Mouse (Mus musculus) midbrain, embryonic 15.5 days (tissue): ENCODE results near the gene Myo1a. TPM values are rescaled to one million over a fixed set of nuclear protein-coding genes. Genes with fewer than 3 reads are reported as not detected.

Experiments used
- ATAC-seq: fragments of 200-750 bp; cut with Nextera tagmentation; replicated peaks from 2 replicates; pipeline ENCODE4 v1.8.0; 2017; ENCODE audit warnings: moderate TSS enrichment
- H3K27ac ChIP-seq: fragments of 300-500 bp; sonication (generic); 2 replicates; pipeline ENCODE4 v1.5.1; 2015; ENCODE audit warnings: mild to moderate bottlenecking, inconsistent platforms
- H3K27me3 ChIP-seq: fragments of 300-500 bp; sonication (generic); replicated peaks from 2 replicates; pipeline ENCODE4 v1.6.1; 2015; ENCODE audit warnings: inconsistent platforms
- H3K36me3 ChIP-seq: fragments of 300-500 bp; sonication (generic); replicated peaks from 2 replicates; pipeline ENCODE4 v1.6.1; 2015; ENCODE audit warnings: inconsistent platforms
- H3K4me1 ChIP-seq: fragments of 300-500 bp; sonication (generic); 2 replicates; pipeline ENCODE4 v1.6.1; 2015; ENCODE audit warnings: inconsistent platforms
- H3K4me2 ChIP-seq: fragments of 300-500 bp; sonication (generic); 2 replicates; pipeline ENCODE4 v1.6.1; 2015; ENCODE audit warnings: inconsistent platforms, mild to moderate bottlenecking, moderate library complexity
- H3K4me3 ChIP-seq: fragments of 300-500 bp; sonication (generic); 2 replicates; pipeline ENCODE4 v1.5.1; 2015; ENCODE audit warnings: mild to moderate bottlenecking, inconsistent platforms
- H3K9ac ChIP-seq: fragments of 300-500 bp; sonication (generic); 2 replicates; pipeline ENCODE4 v1.6.1; 2015; ENCODE audit warnings: mild to moderate bottlenecking, inconsistent platforms
- H3K9me3 ChIP-seq: fragments of 300-500 bp; sonication (generic); 2 replicates; pipeline ENCODE4 v1.6.1; 2016; ENCODE audit warnings: inconsistent platforms
- WGBS: fragments of 180-500 bp; shearing (Covaris S2); methylation state at CpG from one replicate; pipeline ENCODE4 v1.1.7; 2015; ENCODE audit warnings: mixed read lengths; 5-methylcytosine and 5-hydroxymethylcytosine counted together
- polyA plus RNA-seq: library from polyadenylated mRNA; unstranded; fragments of >200 nt; fragmentation: Nextera tagmentation; extraction: Ambion mirVana; gene quantifications from 2 replicates; pipeline ENCODE4 v1.2.1, GENCODE M21; 2015

The Myo1a gene
- polyA plus RNA-seq, 1 experiment from 2014 or later = 0.25 TPM

DNA sequence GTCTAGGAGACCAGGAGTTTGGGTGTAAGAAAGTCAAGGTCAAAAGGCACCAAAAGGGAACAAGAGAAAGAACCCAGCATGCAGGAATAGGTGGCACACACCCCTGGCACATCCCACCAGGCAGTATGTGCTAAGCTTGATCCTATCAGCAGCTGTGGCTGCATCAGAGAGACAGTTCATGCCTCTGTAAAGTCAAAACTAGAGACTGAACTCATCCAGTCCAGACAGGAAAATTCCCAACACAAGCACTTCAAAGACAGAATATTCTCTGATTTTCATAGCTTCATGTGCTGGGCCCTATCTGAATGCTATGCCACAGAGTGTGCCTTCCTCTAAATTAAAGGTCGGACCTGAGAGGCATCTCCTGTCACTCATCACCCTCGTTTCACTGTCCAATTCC lies 32.6 kb downstream of the Myo1a start:
- Histone ChIP-seq H3K9me3 (no peaks in the 10 kb centered on the region), H3K4me2 (no peak overlapping the region)
- WGBS = 18% methylated on average over 2 of the region's 2 CpGs

DNA sequence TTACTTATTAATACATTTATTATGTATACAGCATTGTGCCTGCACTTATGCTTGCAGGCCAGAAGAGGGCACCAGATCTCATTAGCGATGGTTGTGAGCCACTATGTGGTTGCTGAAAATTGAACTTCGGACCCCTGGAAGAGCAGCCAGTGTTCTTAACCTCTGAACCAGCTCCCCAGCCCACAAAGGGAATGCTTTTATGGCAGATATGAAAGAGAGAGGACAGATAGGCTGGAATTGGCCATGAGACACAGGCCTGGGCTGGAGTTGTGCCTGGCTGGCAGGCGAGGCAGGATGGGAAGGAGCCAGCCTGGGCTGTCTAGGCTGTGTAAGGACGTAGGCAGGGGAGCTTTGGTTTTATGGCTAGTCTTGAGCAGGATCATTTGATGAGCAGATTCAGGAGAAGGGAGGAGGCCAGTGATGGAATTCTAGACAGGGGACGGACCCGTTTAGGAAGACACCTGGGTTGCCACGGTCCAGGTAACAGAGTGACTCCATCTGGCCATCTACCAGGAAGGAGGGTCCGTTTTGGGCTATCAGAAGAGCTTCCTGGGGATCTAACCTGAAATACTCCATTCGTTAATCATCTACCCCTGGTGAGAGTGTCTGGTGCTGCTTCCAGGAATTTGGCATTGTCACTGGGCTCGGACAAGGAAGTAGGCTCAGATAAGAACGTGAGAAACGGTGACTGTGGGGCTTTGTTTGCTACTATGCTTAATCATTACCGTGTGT lies 33.3 kb downstream of the Myo1a start:
- no peak for ATAC-seq
- H3K36me3 ChIP-seq = peaks cover 16% of the 10 kb centered on the region
- no peaks in the 10 kb centered on the region for H3K9me3 ChIP-seq
- H3K9ac ChIP-seq = no peak overlapping the region
- H3K27me3 ChIP-seq = no peaks in the 10 kb centered on the region
- 56% methylated on average over 13 of the region's 13 CpGs for WGBS
- no peak overlapping the region for H3K4me2 ChIP-seq
- peaks cover 15% of the 10 kb centered on the region for H3K4me1 ChIP-seq
- H3K4me3 ChIP-seq = peak overlapping the region; percentile 86; the same call in 1 of the 2 replicates
- no peak overlapping the region for H3K27ac ChIP-seq

More for the DNA sequence above, 32.6 kb downstream of the Myo1a start:
- Histone ChIP-seq H3K4me3 (no peak overlapping the region), H3K9ac (no peak overlapping the region), H3K36me3 (peaks cover 9% of the 10 kb centered on the region; the same call in 1 of the 2 replicates), H3K27me3 (peaks cover under 1% of the 10 kb centered on the region; the same call in 1 of the 2 replicates), H3K27ac (no peak overlapping the region), H3K4me1 (peaks cover 15% of the 10 kb centered on the region)
- no peak for ATAC-seq

DNA sequence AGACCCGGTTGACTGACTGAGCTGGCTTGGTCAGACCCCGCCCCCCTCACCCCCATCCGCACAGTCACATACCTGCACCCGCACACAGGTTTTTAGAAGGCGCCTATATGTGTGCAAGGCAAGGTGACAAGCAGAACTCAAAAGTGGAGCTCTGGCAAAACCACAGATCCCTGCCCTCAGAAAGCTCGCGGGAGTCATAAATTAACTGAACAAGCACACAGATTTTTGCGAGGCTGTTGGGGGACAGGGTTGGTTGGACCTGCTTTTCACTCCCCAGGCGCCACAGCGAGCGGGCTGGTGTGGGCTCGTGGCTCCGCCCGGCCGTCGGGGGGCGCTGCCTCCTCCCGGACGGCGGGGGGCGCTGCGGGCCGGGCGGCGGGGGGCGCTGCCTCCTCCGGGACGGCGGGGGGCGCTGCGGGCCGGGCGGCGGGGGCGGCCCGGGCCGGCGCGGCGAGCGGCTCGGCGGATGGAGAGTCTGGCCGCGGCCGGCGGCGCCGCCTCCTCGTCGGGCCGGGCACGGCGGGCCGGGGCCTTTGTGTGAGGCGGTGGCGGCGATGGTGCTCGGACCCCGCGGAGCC lies 34.2 kb downstream of the Myo1a start, which contains the start of gene Zbtb39:
Zbtb39 (plus strand) TSS at position 456 of the 578 bp plus-strand sequence.
- H3K4me3 ChIP-seq = peak within 1 kb of the TSS; percentile 86
- H3K36me3 ChIP-seq = peaks cover 25% of the 10 kb centered on the region
- peak within 1 kb of the TSS; percentile 80 for H3K27ac ChIP-seq
- H3K9ac ChIP-seq = peak within 1 kb of the TSS; percentile 92
- no peaks in the 10 kb centered on the region for H3K9me3 ChIP-seq
- WGBS = 2% methylated on average over 47 of the region's 61 CpGs
- peak; percentile 87 for ATAC-seq
- peak within 1 kb of the TSS; percentile 52 for H3K4me2 ChIP-seq
- peaks cover 15% of the 10 kb centered on the region for H3K4me1 ChIP-seq
- H3K27me3 ChIP-seq = no peaks in the 10 kb centered on the region

DNA sequence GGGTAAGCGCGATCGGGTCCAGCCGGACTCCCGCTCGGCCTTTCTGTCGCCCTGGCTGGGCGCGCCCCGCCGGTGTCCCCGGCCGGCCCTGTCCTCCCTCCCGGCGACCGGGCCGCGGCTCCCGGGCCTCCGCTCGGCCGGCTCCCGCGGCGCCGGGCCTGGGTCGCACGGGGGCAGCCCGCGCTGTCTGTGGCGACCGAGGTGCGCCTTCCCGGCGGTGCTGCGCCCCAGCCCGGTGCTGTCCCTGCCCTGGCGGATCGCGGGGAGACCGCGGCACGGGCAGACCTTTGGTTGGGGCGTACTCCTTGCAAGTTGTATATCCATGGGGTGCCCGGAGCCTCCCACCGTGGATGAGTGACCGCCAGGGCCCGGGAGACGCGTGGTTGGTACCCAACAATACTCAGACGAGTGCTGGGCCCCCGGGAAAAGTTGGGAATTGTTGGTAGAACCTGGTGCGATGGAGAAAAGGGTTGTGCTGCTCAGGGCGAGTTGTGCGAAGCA lies 34.7 kb downstream of the Myo1a start:
- H3K36me3 ChIP-seq = peaks cover 30% of the 10 kb centered on the region

DNA sequence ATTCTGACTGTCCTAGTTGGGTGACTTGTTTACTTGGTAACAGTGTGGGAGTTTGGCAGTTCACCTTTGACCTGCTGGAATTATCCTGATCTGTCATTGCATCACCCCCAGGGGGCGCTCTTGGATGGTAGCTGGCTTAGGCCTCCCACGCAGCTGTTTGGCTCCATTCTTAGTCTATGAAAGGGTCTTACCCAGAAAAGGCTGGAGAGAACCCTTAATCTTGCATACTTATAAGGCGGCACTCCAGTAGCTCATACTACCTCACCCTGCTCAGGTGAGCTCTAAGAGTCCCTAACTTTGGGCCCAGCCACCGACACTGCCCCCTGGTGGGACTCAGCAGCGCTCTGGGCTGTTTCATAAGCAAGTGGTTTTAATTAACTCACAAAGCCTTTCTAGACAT lies 39.7 kb downstream of the Myo1a start:
- Histone ChIP-seq H3K27me3 (no peaks in the 10 kb centered on the region), H3K27ac (no peak overlapping the region), H3K36me3 (peaks cover 41% of the 10 kb centered on the region), H3K4me1 (peaks cover 14% of the 10 kb centered on the region), H3K4me3 (no peak overlapping the region), H3K4me2 (no peak overlapping the region), H3K9ac (no peak overlapping the region), H3K9me3 (no peaks in the 10 kb centered on the region)
- WGBS = 61% methylated on average over 5 of the region's 5 CpGs
- ATAC-seq = no peak

More for the DNA sequence above, 34.7 kb downstream of the Myo1a start:
- under 1% methylated on average over 48 of the region's 55 CpGs for WGBS
- H3K4me1 ChIP-seq = peaks cover 15% of the 10 kb centered on the region
- H3K9ac ChIP-seq = peak overlapping the region; percentile 92
- H3K4me3 ChIP-seq = peak overlapping the region; percentile 86
- H3K4me2 ChIP-seq = peak overlapping the region; percentile 52
- peak overlapping the region; percentile 80 for H3K27ac ChIP-seq
- H3K9me3 ChIP-seq = no peaks in the 10 kb centered on the region
- H3K27me3 ChIP-seq = no peaks in the 10 kb centered on the region
- ATAC-seq = peak; percentile 74

DNA sequence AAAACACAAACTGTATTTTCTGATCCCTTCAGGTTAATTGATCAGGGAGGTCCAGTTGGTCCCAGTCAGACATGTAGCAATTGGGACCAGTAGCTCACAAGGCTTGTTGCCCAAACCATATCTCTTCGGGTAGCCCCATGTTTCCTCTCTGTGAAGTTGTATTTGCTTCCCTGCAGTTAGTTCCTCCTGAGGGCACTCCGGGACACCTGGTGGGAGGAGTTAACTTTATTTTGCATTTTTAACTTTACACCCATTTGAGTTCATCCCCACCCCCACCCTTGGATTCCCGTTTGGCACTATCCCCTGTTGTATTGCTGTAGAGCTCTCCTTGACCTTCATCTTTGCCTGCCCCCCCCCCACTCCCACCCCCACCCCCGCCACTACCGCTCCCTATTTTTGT lies 40.9 kb downstream of the Myo1a start:
- Histone ChIP-seq H3K27ac (no peak overlapping the region), H3K4me1 (0 out of 2 replicates have a peak, but pooled peaks cover 5% of the 10 kb centered on the region), H3K9me3 (no peaks in the 10 kb centered on the region), H3K27me3 (no peaks in the 10 kb centered on the region), H3K9ac (no peak overlapping the region), H3K4me3 (no peak overlapping the region), H3K36me3 (peaks cover 41% of the 10 kb centered on the region), H3K4me2 (no peak overlapping the region)
- 74% methylated on average over 5 of the region's 5 CpGs for WGBS
- ATAC-seq = no peak

DNA sequence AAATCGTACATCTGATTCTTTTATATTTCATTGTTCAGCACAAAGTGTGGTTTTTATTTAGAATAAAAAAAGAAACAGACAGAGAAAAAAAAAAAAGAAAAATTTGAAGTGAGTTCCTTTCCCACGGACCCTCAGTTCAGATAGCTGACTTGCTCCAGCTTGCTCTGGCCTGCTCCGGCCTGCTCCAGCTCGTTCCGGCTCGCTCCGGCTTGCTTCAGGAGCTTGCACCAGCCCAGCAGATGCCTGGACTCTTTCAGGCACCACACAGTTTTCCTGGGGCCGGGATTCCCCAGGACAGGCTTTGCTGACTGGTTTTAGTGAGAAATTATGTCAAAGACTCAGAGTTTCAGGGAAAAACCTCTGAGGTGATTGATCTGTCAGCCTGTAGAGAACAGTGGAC lies 42.3 kb downstream of the Myo1a start:
- Histone ChIP-seq H3K4me1 (0 out of 2 replicates have a peak, but pooled peaks cover 5% of the 10 kb centered on the region), H3K9ac (no peak overlapping the region), H3K9me3 (no peaks in the 10 kb centered on the region), H3K36me3 (peaks cover 35% of the 10 kb centered on the region), H3K27me3 (no peaks in the 10 kb centered on the region), H3K27ac (no peak overlapping the region), H3K4me2 (no peak overlapping the region), H3K4me3 (no peak overlapping the region)
- no peak for ATAC-seq
- WGBS = 93% methylated on average over 8 of the region's 8 CpGs

DNA sequence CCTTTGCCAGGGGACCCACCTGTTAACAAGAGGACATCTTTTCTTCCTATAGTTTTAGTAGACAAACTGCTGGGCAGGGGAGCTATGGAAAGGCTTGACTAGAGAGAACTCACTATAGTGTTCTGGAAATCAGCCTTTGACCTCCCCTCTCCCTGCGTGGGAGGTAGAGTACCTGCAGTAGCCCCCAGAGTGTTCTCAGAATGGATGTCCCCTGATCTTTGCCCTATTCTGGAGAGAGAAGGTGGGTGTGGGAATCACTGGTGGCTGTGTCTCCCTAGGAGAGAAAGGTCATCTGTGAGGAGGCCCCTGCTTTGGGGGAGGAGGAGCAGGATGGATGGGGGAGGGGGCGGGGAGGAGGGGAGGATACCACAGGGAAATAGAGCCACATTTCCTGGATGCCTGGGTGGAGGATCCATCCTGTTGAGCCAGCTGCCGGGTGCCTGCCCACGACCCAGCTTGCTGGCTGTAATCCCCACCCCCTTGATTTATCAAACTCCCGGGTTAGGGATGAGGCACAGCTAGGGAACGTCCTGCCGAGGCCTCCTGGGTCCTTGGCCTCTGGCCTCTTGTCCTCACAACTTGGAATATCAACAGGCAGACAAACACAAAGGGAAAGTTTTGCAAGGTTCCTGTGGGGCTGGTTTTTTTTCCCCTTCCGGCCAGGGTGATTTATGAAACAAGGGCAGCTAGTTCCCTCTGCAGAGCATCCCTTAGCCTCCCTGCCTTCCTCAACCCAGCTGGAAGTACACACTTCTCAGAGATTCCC lies 44.1 kb downstream of the Myo1a start:
- peak overlapping the region; percentile 43; the same call in 1 of the 2 replicates for H3K4me2 ChIP-seq
- H3K27me3 ChIP-seq = no peaks in the 10 kb centered on the region
- H3K27ac ChIP-seq = no peak overlapping the region
- H3K4me3 ChIP-seq = no peak overlapping the region
- ATAC-seq = no peak
- no peaks in the 10 kb centered on the region for H3K9me3 ChIP-seq
- WGBS = 15% methylated on average over 8 of the region's 8 CpGs
- H3K4me1 ChIP-seq = 0 out of 2 replicates have a peak, but pooled peaks cover 5% of the 10 kb centered on the region
- peaks cover 18% of the 10 kb centered on the region for H3K36me3 ChIP-seq
- H3K9ac ChIP-seq = no peak overlapping the region

DNA sequence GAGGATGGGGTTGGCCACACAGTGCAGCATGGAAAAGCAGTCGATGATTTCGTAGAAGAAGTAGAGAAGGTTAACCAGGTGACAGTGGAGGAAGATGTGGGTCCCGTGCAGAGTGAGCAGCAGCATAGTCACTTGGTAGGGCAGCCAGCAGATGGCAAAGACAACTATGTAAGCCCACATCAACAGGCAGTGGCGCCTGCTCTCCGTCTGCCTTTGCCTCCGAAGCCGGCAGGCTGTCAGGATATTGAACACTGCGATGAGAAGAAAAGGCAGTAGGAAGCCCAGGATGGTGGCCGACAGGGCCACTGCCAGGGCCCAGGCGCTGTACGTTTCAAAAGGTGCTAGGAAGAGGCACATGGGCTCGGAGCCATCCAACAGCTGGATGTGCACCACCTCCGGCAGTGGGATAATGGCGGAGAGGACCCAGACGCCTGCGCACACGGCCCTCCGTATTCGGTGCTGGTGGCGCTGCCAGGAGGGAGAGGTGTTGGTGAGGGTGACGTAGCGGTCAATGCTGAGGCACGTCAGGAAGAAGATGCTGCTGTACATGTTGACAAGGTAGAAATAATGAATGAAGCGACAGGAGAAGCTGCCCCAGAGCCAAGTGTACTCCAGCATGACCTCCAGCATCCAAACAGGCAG lies 45.3 kb downstream of the Myo1a start:
- no peak overlapping the region for H3K9ac ChIP-seq
- no peaks in the 10 kb centered on the region for H3K27me3 ChIP-seq
- peak overlapping the region; percentile 43 for H3K4me2 ChIP-seq
- H3K4me3 ChIP-seq = peak overlapping the region; percentile 22
- no peaks in the 10 kb centered on the region for H3K9me3 ChIP-seq
- peak; percentile 62; the same call in 1 of the 2 replicates for ATAC-seq
- H3K36me3 ChIP-seq = peaks cover 7% of the 10 kb centered on the region
- H3K27ac ChIP-seq = no peak overlapping the region
- 0 out of 2 replicates have a peak, but pooled peaks cover 5% of the 10 kb centered on the region for H3K4me1 ChIP-seq
- 54% methylated on average over 24 of the region's 24 CpGs for WGBS

DNA sequence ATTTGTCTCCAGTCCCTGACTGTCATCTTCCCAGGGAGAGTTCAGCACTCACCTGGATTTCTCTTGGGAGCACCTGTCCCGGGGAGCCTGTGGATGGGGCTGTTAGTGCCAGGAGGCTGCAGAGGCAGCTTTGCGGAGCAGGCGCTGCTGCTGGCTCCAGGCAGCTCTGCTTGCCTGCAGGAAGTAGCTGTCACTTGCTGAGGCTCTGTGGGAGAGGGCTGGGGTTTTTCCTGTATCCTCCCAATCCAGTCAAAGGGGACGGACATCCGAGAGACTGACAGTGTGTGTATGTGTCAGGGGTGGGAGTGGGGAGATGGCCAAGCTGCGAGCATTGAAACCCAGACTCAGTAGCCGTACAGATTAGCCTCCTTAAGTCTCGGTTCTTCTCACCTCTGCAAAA lies 46.6 kb downstream of the Myo1a start, which contains the start of gene Gpr182:
Gpr182 (minus strand) TSS at position 185 of the 400 bp plus-strand sequence.
- no peak within 1 kb of the TSS for H3K27ac ChIP-seq
- H3K4me3 ChIP-seq = no peak within 1 kb of the TSS
- peak within 1 kb of the TSS; percentile 43 for H3K4me2 ChIP-seq
- 63% methylated on average over 8 of the region's 8 CpGs for WGBS
- 0 out of 2 replicates have a peak, but pooled peaks cover 5% of the 10 kb centered on the region for H3K4me1 ChIP-seq
- H3K27me3 ChIP-seq = no peaks in the 10 kb centered on the region
- peaks cover 4% of the 10 kb centered on the region; the same call in 1 of the 2 replicates for H3K36me3 ChIP-seq
- no peak within 1 kb of the TSS for H3K9ac ChIP-seq
- no peak for ATAC-seq
- no peaks in the 10 kb centered on the region for H3K9me3 ChIP-seq

DNA sequence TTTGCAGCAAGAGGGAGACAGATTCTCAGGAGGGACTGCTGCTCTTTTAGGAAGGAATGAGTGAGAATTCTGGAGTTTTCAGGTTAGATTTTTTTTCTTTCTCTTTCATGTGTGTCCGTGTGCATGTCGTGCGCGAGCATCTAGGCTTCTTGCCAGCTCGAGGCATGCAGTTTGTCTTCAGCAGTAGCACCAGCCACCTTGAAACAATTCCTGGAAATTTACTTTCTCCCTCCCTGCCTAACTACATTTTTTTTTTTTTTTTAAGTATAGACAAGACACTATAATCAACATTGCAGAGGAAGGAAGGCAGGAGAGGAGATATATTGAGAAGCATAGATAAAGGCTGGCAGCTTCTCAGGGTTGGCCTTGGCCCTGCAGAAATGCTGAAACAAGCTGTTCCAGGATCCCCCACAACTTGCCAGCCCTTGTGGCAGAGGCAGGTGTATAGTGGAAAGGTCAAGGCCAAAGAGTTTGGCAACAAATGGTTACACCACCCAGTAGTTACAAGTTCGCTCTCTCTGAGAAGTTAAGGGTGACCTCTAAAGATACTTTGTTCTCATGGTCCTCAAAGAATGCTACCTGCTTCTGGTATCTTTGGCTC lies 49.7 kb downstream of the Myo1a start:
- H3K4me2 ChIP-seq = no peak overlapping the region
- no peaks in the 10 kb centered on the region for H3K4me1 ChIP-seq
- H3K9ac ChIP-seq = no peak overlapping the region
- H3K36me3 ChIP-seq = no peaks in the 10 kb centered on the region
- H3K4me3 ChIP-seq = no peak overlapping the region
- WGBS = 83% methylated on average over 6 of the region's 6 CpGs
- H3K27me3 ChIP-seq = no peaks in the 10 kb centered on the region
- ATAC-seq = no peak
- no peaks in the 10 kb centered on the region for H3K9me3 ChIP-seq
- no peak overlapping the region for H3K27ac ChIP-seq
